Mouse (Mus musculus) cerebellum, adult 2 months (tissue): Measurements from ENCODE around the gene Rasgef1a.

ENCODE experiments used
- CTCF ChIP-seq: fragments of 200-500 bp; IDR thresholded peaks from 2 replicates; pipeline ENCODE4 v1.5.1; 2011; ENCODE audit warnings: low read depth, mild to moderate bottlenecking, control low read depth, low read length, moderate library complexity, borderline replicate concordance; ENCODE audit not compliant: insufficient read depth
- POLR2A ChIP-seq: fragments of 200-500 bp; IDR thresholded peaks from 2 replicates; pipeline ENCODE4 v1.6.1; 2011; ENCODE audit warnings: low read length, control low read depth, borderline replicate concordance; ENCODE audit not compliant: insufficient read depth

GRCm38 (mm10) chr6:117991297-117991696, 19.9 kb upstream of the Rasgef1a start:
- TF ChIP-seq CTCF, result no peak
- TF ChIP-seq POLR2A, result no peak
